Mouse (Mus musculus) embryo, embryonic 11.5 days (tissue): ENCODE measurements around the gene Gm5796.
"Not testable (repeated sequence)": the region's sequence is repeated elsewhere in the genome, so short reads cannot be mapped to it uniquely, and the experiment has no call there.

ENCODE experiments used
- DNase-seq: peaks from one replicate; pipeline ENCODE4 v3.0.0-alpha.2; 2012; ENCODE audit warnings: low read depth, low spot score

Gm5796 gene

GRCm38 (mm10) chr14:4023641-4024040 is at the start of gene Gm5796:
TSS of gene Gm5796 (plus strand) at chr14:4023941.
- not testable (repeated sequence) for DNase-seq

GRCm38 (mm10) chr14:3998094-3998493 is 25.6 kb upstream of the Gm5796 start, which contains the start of gene Gm3099:
TSS of gene Gm3099 (plus strand) at chr14:3998394.
- not testable (repeated sequence) for DNase-seq

- not testable (repeated sequence) for DNase-seq
These were observed 60.1 kb downstream of the Gm5796 start, which contains the start of gene Gm3115 for GRCm38 (mm10) chr14:4083820-4084219. TSS of gene Gm3115 (plus strand) at chr14:4084120.
